Mouse (Mus musculus) thymus, adult 2 months (tissue): ENCODE measurements around the gene Pxdc1. TPM values are rescaled to one million over a fixed set of nuclear protein-coding genes. Genes with fewer than 3 reads are reported as not detected.

Experiments used
- DNase-seq: peaks from one replicate; pipeline ENCODE4 v3.0.0; 2021
- H3K27ac ChIP-seq: fragments of 200-500 bp; 2 replicates; pipeline ENCODE4 v1.5.1; 2012; ENCODE audit warnings: low read length, control low read depth; ENCODE audit not compliant: control insufficient read depth, insufficient read depth
- H3K27me3 ChIP-seq: fragments of 200-500 bp; 2 replicates; pipeline ENCODE4 v1.6.1; 2012; ENCODE audit warnings: mild to moderate bottlenecking, low read length, moderate library complexity, mixed read lengths; ENCODE audit not compliant: control insufficient read depth, insufficient read depth
- H3K36me3 ChIP-seq: fragments of 200-500 bp; 2 replicates; pipeline ENCODE4 v1.6.1; 2012; ENCODE audit warnings: mild to moderate bottlenecking, low read length, moderate library complexity; ENCODE audit not compliant: control insufficient read depth, insufficient read depth
- H3K4me1 ChIP-seq: fragments of 200-500 bp; replicated peaks from 2 replicates; pipeline ENCODE4 v1.6.1; 2012; ENCODE audit warnings: low read length; ENCODE audit not compliant: control insufficient read depth, insufficient read depth
- H3K4me3 ChIP-seq: fragments of 200-500 bp; 2 replicates; pipeline ENCODE4 v1.5.1; 2012; ENCODE audit warnings: mild to moderate bottlenecking, low read length, control low read depth, moderate library complexity; ENCODE audit not compliant: control insufficient read depth, insufficient read depth
- CTCF ChIP-seq: fragments of 200-500 bp; IDR thresholded peaks from 2 replicates; pipeline ENCODE4 v1.5.1; 2012; ENCODE audit warnings: mild to moderate bottlenecking, control low read depth, low read length, moderate library complexity, borderline replicate concordance; ENCODE audit not compliant: control insufficient read depth, poor library complexity, insufficient read depth; ENCODE audit errors: extremely low read depth
- POLR2A ChIP-seq: fragments of 200-500 bp; IDR thresholded peaks from 2 replicates; pipeline ENCODE4 v1.6.1; 2012; ENCODE audit warnings: mild to moderate bottlenecking, low read length, control low read depth, moderate library complexity; ENCODE audit not compliant: control insufficient read depth, poor library complexity, insufficient read depth; ENCODE audit errors: extremely low read depth
- whole genome bisulfite sequencing: fragments of 180-500 bp; shearing (Covaris S2); methylation state at CpG from one replicate; pipeline ENCODE4 v1.1.7; 2018; 5-methylcytosine and 5-hydroxymethylcytosine counted together
- polyA plus RNA-seq: library from polyadenylated mRNA; depleted of rRNA; stranded (reverse); fragments of >200 nt; gene quantifications from 2 replicates; pipeline ENCODE4 v1.2.3, GENCODE M21; 2012

Pxdc1 gene
- polyA plus RNA-seq, 1 experiment = 13.8 TPM

- TF ChIP-seq CTCF (no peak), POLR2A (no peak)
- no peak overlapping the region for H3K4me3 ChIP-seq
- WGBS = 97% methylated on average over 8 of the region's 8 CpGs
- H3K4me1 ChIP-seq = no peaks in the 10 kb centered on the region
- no peaks in the 10 kb centered on the region for H3K36me3 ChIP-seq
- H3K27ac ChIP-seq = no peak overlapping the region
- DNase-seq = no peak
- H3K27me3 ChIP-seq = no peaks in the 10 kb centered on the region
Measured at GRCm38 (mm10) chr13:34630319-34630718, 23.0 kb downstream of the Pxdc1 start.

GRCm38 (mm10) chr13:34629741-34630140 lies 23.5 kb downstream of the Pxdc1 start:
- no peak for DNase-seq
- WGBS = 96% methylated on average over 5 of the region's 5 CpGs
- TF ChIP-seq POLR2A = no peak
- TF ChIP-seq CTCF = no peak
- Histone ChIP-seq H3K36me3 (no peaks in the 10 kb centered on the region), H3K4me3 (no peak overlapping the region), H3K27ac (no peak overlapping the region), H3K4me1 (no peaks in the 10 kb centered on the region), H3K27me3 (no peaks in the 10 kb centered on the region)

GRCm38 (mm10) chr13:34627446-34627845 lies 25.8 kb downstream of the Pxdc1 start:
- Histone ChIP-seq H3K27me3 (no peaks in the 10 kb centered on the region), H3K4me3 (no peak overlapping the region), H3K4me1 (no peaks in the 10 kb centered on the region), H3K27ac (no peak overlapping the region), H3K36me3 (no peaks in the 10 kb centered on the region)
- no peak for TF ChIP-seq CTCF
- TF ChIP-seq POLR2A = no peak
- no peak for DNase-seq
- WGBS = 12% methylated on average over 3 of the region's 3 CpGs

GRCm38 (mm10) chr13:34624414-34624813 lies 28.9 kb downstream of the Pxdc1 start:
- Histone ChIP-seq H3K36me3 (no peaks in the 10 kb centered on the region), H3K27ac (no peak overlapping the region), H3K4me1 (no peaks in the 10 kb centered on the region), H3K4me3 (no peak overlapping the region), H3K27me3 (no peaks in the 10 kb centered on the region)
- 94% methylated on average over 2 of the region's 2 CpGs for WGBS
- no peak for TF ChIP-seq POLR2A
- no peak for TF ChIP-seq CTCF
- no peak for DNase-seq

GRCm38 (mm10) chr13:34612402-34612801 lies 40.9 kb downstream of the Pxdc1 start:
- no peak for DNase-seq
- no peak for TF ChIP-seq POLR2A
- no peaks in the 10 kb centered on the region for H3K36me3 ChIP-seq
- no peaks in the 10 kb centered on the region for H3K27me3 ChIP-seq
- H3K27ac ChIP-seq = no peak overlapping the region
- no peak overlapping the region for H3K4me3 ChIP-seq
- 83% methylated on average over 2 of the region's 2 CpGs for WGBS
- H3K4me1 ChIP-seq = no peaks in the 10 kb centered on the region

GRCm38 (mm10) chr13:34609711-34610110 lies 43.6 kb downstream of the Pxdc1 start:
- Histone ChIP-seq H3K4me3 (no peak overlapping the region), H3K4me1 (no peaks in the 10 kb centered on the region), H3K27ac (no peak overlapping the region), H3K36me3 (no peaks in the 10 kb centered on the region), H3K27me3 (no peaks in the 10 kb centered on the region)
- TF ChIP-seq POLR2A (no peak), CTCF (no peak)
- 81% methylated on average over 1 of the region's 1 CpGs for WGBS
- no peak for DNase-seq

GRCm38 (mm10) chr13:34607079-34607478 lies 46.2 kb downstream of the Pxdc1 start:
- TF ChIP-seq POLR2A = no peak
- no peak for TF ChIP-seq CTCF
- Histone ChIP-seq H3K4me3 (no peak overlapping the region), H3K27ac (no peak overlapping the region), H3K4me1 (no peaks in the 10 kb centered on the region), H3K27me3 (no peaks in the 10 kb centered on the region), H3K36me3 (no peaks in the 10 kb centered on the region)
- DNase-seq = no peak
- WGBS = 87% methylated on average over 2 of the region's 2 CpGs
